Mouse (Mus musculus): ENCODE measurements at regions not wholly inside any gene's neighbourhood (a gene's known extent, or its start where the extent isn't known, plus 50 kb on each side); places are given as distances from the start of the nearest gene placed in this dataset.

GRCm38 (mm10) chr7:36095258-36096130 lies 292.7 kb upstream of the Zfp507 start:
- DNase-seq (ENCODE audit: low read depth, low spot score): no peak

GRCm38 (mm10) chr7:36091132-36091531 lies 288.3 kb upstream of the Zfp507 start:
- DNase-seq (ENCODE audit: low read depth, low spot score): no peak

GRCm38 (mm10) chr7:36090291-36091123 lies 287.7 kb upstream of the Zfp507 start:
- DNase-seq (ENCODE audit: low read depth, low spot score): no peak

- no peak for DNase-seq (ENCODE audit: low read depth, low spot score)
Measured at GRCm38 (mm10) chr7:36087598-36087997, 284.8 kb upstream of the Zfp507 start.

GRCm38 (mm10) chr7:36078666-36079065 lies 275.9 kb upstream of the Zfp507 start:
- DNase-seq (ENCODE audit: low read depth, low spot score): no peak

GRCm38 (mm10) chr7:36078089-36078654 lies 275.4 kb upstream of the Zfp507 start:
- DNase-seq (ENCODE audit: low read depth, low spot score): no peak

GRCm38 (mm10) chr7:36077271-36077670 lies 274.5 kb upstream of the Zfp507 start:
- DNase-seq (ENCODE audit: low read depth, low spot score): no peak

GRCm38 (mm10) chr7:36076021-36076441 lies 273.2 kb upstream of the Zfp507 start:
- no peak for DNase-seq (ENCODE audit: low read depth, low spot score)

GRCm38 (mm10) chr7:36071774-36072173 lies 269.0 kb upstream of the Zfp507 start:
- DNase-seq (ENCODE audit: low read depth, low spot score): no peak

- no peak for DNase-seq (ENCODE audit: low read depth, low spot score)
Measured at GRCm38 (mm10) chr7:36066725-36067124, 263.9 kb upstream of the Zfp507 start.

- peak; percentile 52 for DNase-seq (ENCODE audit: low read depth, low spot score)
Measured at GRCm38 (mm10) chr7:36061679-36062078, 258.9 kb upstream of the Zfp507 start.

GRCm38 (mm10) chr7:36060426-36060825 lies 257.6 kb upstream of the Zfp507 start:
- DNase-seq (ENCODE audit: low read depth, low spot score): peak; percentile 80

- DNase-seq (ENCODE audit: low read depth, low spot score): no peak
Measured at GRCm38 (mm10) chr7:36046053-36046452, 243.2 kb upstream of the Zfp507 start.

GRCm38 (mm10) chr7:36031881-36032280 lies 229.1 kb upstream of the Zfp507 start:
- DNase-seq (ENCODE audit: low read depth, low spot score): no peak

GRCm38 (mm10) chr7:36023015-36023414 lies 220.2 kb upstream of the Zfp507 start:
- no peak for DNase-seq (ENCODE audit: low read depth, low spot score)

- no peak for DNase-seq (ENCODE audit: low read depth, low spot score)
Measured at GRCm38 (mm10) chr7:36022489-36022888, 219.7 kb upstream of the Zfp507 start.

- DNase-seq (ENCODE audit: low read depth, low spot score): no peak
Measured at GRCm38 (mm10) chr7:36016926-36017753, 214.3 kb upstream of the Zfp507 start.

GRCm38 (mm10) chr7:35996609-35997008 lies 193.8 kb upstream of the Zfp507 start:
- DNase-seq (ENCODE audit: low read depth, low spot score): no peak

GRCm38 (mm10) chr7:35992511-35992910 lies 189.7 kb upstream of the Zfp507 start:
- DNase-seq (ENCODE audit: low read depth, low spot score): no peak

GRCm38 (mm10) chr7:35991141-35991540 lies 188.3 kb upstream of the Zfp507 start:
- DNase-seq (ENCODE audit: low read depth, low spot score): no peak

GRCm38 (mm10) chr7:35989456-35989855 lies 186.7 kb upstream of the Zfp507 start:
- DNase-seq (ENCODE audit: low read depth, low spot score): no peak

All from telencephalon, adult 2 months (tissue).